Mouse (Mus musculus): ENCODE data around the gene Ropn1.

GRCm38 (mm10) chr16:34700165-34700827, 50.6 kb downstream of the Ropn1 start:
- TF ChIP-seq POLR2A (IDR thresholded peaks at IDR 0.05; ENCODE audit: control insufficient read depth, extremely low read depth, insufficient read depth, low read length, poor library complexity) (no peak), CTCF (IDR thresholded peaks at IDR 0.05; ENCODE audit: borderline replicate concordance, control insufficient read depth, extremely low read depth, insufficient read depth, low read length, poor library complexity) (no peak)
